Comparison of ENCODE assay signal across 15 mouse cellular contexts in the genomic region with DNA sequence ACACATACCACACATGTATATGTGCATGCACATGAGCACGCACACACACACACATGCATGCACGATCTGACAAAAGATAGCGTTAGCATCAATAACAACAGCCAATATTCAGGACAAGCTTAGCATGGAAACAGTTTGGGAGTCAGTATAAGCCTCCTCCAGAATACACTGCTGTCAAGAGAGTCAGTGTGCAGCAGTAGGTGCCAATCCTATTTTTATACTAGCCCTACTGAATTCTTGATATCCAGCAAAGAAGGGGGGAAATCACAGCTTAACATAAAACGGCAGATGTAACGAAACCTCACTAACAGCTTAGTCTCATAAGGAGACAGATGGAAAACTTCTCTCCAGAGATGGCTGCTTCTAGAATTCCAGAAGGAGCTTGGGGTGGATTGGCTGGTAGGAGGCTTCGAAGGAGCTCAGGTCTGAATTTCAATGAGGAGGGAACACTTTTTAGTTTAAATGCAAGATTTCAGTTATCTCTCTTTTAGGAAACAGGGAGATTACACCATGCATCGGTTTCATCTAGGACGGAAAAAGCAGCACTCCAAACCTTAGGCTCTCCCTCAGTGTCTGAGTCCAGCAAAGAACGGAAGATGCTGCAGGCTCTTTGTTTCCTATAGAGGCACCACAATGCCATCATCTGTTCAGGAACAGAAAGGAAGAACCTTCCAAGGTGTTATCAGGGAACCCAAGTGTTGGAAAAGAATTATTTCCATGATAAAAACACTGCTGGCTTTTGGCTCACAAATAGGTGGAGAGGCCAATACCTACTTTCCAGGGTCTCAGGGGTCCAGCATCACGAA.
DNase-seq lines count a peak whose midpoint lies in the region; ATAC-seq lines count a peak whose summit lies in the region.
"Had no signal": no experiment of that assay in that cellular context is flagged by ENCODE, and none has a peak within 500 bp of the region (broad histone marks: within the 10 kb centered on the region; RNA-seq: fewer than 3 reads in every experiment).

No protein-coding gene starts in this region.

- no peaks in the 10 kb centered on the region for H3K27me3 ChIP-seq in forebrain, embryonic 15.5 days
- H3K27me3 ChIP-seq in forebrain, embryonic 12.5 days, result no peaks in the 10 kb centered on the region
- H3K27me3 ChIP-seq: heart, embryonic 13.5 days; limb, embryonic 15.5 days had no signal

- H3K9ac ChIP-seq in forebrain, embryonic 15.5 days (replicated peaks), result no peak overlapping the region
- H3K9ac ChIP-seq in forebrain, embryonic 12.5 days, result no peak overlapping the region
- H3K9ac ChIP-seq: heart, embryonic 13.5 days; limb, embryonic 15.5 days; lung, embryonic 14.5 days had no signal

- peaks cover 27% of the 10 kb centered on the region for H3K4me1 ChIP-seq in forebrain, embryonic 15.5 days
- H3K4me1 ChIP-seq in forebrain, embryonic 12.5 days, result peaks cover 5% of the 10 kb centered on the region; the same call in 1 of the 2 replicates
- H3K4me1 ChIP-seq: heart, embryonic 13.5 days had no signal

- peak overlapping the region; percentile 69 for H3K27ac ChIP-seq in forebrain, embryonic 15.5 days (replicated peaks)
- H3K27ac ChIP-seq in forebrain, embryonic 12.5 days, result no peak overlapping the region
- H3K27ac ChIP-seq: heart, embryonic 13.5 days; limb, embryonic 15.5 days had no signal

- H3K9me3 ChIP-seq in forebrain, embryonic 15.5 days, result no peaks in the 10 kb centered on the region
- no peaks in the 10 kb centered on the region for H3K9me3 ChIP-seq in forebrain, embryonic 12.5 days
- H3K9me3 ChIP-seq: heart, embryonic 13.5 days; limb, embryonic 15.5 days had no signal

- 71% methylated on average over 10 of the region's 10 CpGs for WGBS in forebrain, embryonic 15.5 days
- WGBS in forebrain, embryonic 12.5 days, result 88% methylated on average over 10 of the region's 10 CpGs

- ATAC-seq in forebrain, embryonic 15.5 days (replicated peaks), result peak; percentile 55
- no peak for ATAC-seq in forebrain, embryonic 12.5 days (ENCODE audit: low FRiP score)
- ATAC-seq in inflammation-experienced regulatory T-cells, adult 6 months, result no peak

- no peaks in the 10 kb centered on the region for H3K36me3 ChIP-seq in forebrain, embryonic 15.5 days
- H3K36me3 ChIP-seq in forebrain, embryonic 12.5 days (replicated peaks), result no peaks in the 10 kb centered on the region
- H3K36me3 ChIP-seq: heart, embryonic 13.5 days; limb, embryonic 15.5 days had no signal

- H3K4me3 ChIP-seq in forebrain, embryonic 15.5 days, result no peak overlapping the region
- H3K4me3 ChIP-seq in forebrain, embryonic 12.5 days (replicated peaks), result no peak overlapping the region
- H3K4me3 ChIP-seq: heart, embryonic 13.5 days; limb, embryonic 15.5 days had no signal

- no peak overlapping the region for H3K4me2 ChIP-seq in forebrain, embryonic 15.5 days (replicated peaks)
- no peak overlapping the region for H3K4me2 ChIP-seq in forebrain, embryonic 12.5 days
- H3K4me2 ChIP-seq: heart, embryonic 13.5 days; limb, embryonic 15.5 days; lung, embryonic 14.5 days had no signal

- DNase-seq in right cerebral cortex, adult 18-20 months, result peak; percentile 45
- DNase-seq in right cerebral cortex, postnatal 4 days, result no peak
- peak; percentile 63 for DNase-seq in layer of hippocampus, adult 9-11 months
- DNase-seq in kidney, adult 18-20 months, result no peak
- DNase-seq in urinary bladder, postnatal 36 days (ENCODE audit: low spot score in 2 of 2), result no peak
- DNase-seq: adrenal gland, postnatal 10 days; cerebellum, adult 11-12 months; gastrocnemius, postnatal 10 days; kidney, postnatal 4 days; lung, embryonic 14.5 days had no signal

Comparison
In these comparisons a context has a peak if more than half of its experiments do, and no peak if none do; other contexts are left out.
1. DNase-seq: peak in right cerebral cortex, adult 18-20 months (single experiment) and layer of hippocampus, adult 9-11 months (single experiment); none in right cerebral cortex, postnatal 4 days (single experiment), kidney, adult 18-20 months (single experiment) and urinary bladder, postnatal 36 days (0 of 2).